Mouse (Mus musculus): ENCODE measurements at regions not wholly inside any gene's neighbourhood (a gene's known extent, or its start where the extent isn't known, plus 50 kb on each side); places are given as distances from the start of the nearest gene placed in this dataset.
A peak's percentile ranks its signal among the peaks of the same experiment; 100 is the strongest.

- Histone ChIP-seq H3K9ac (ENCODE audit: low read length) (no peak overlapping the region), H3K27me3 (ENCODE audit: control insufficient read depth, insufficient read depth, low read depth, low read length) (no peaks in the 10 kb centered on the region), H3K9me3 (ENCODE audit: control insufficient read depth, low read length) (peaks cover 4% of the 10 kb centered on the region), H3K4me2 (ENCODE audit: low read depth, low read length) (no peak overlapping the region), H3K36me3 (ENCODE audit: control insufficient read depth, insufficient read depth, low read length) (no peaks in the 10 kb centered on the region), H3K4me3 (ENCODE audit: low read length) (no peak overlapping the region), H3K4me1 (replicated peaks; ENCODE audit: control insufficient read depth, insufficient read depth, low read length) (no peaks in the 10 kb centered on the region), H3K27ac (ENCODE audit: low read length) (no peak overlapping the region)
- 81% methylated on average over 7 of the region's 7 CpGs for WGBS
- ATAC-seq (ENCODE audit: low read depth), result no peak
Observed at GRCm38 (mm10) chr17:45235401-45235800, 198.1 kb downstream of the Cdc5l start.

GRCm38 (mm10) chr17:45232874-45233273, 200.7 kb downstream of the Cdc5l start:
- H3K9ac ChIP-seq (ENCODE audit: low read length), result no peak overlapping the region
- ATAC-seq (ENCODE audit: low read depth), result no peak
- no peak overlapping the region for H3K4me3 ChIP-seq (ENCODE audit: low read length)
- no peak overlapping the region for H3K27ac ChIP-seq (ENCODE audit: low read length)
- H3K36me3 ChIP-seq (ENCODE audit: control insufficient read depth, insufficient read depth, low read length), result no peaks in the 10 kb centered on the region
- WGBS, result 61% methylated on average over 5 of the region's 5 CpGs
- H3K4me2 ChIP-seq (ENCODE audit: low read depth, low read length), result no peak overlapping the region
- H3K4me1 ChIP-seq (replicated peaks; ENCODE audit: control insufficient read depth, insufficient read depth, low read length), result no peaks in the 10 kb centered on the region
- peaks cover 4% of the 10 kb centered on the region for H3K9me3 ChIP-seq (ENCODE audit: control insufficient read depth, low read length)
- H3K27me3 ChIP-seq (ENCODE audit: control insufficient read depth, insufficient read depth, low read depth, low read length), result no peaks in the 10 kb centered on the region

GRCm38 (mm10) chr17:45227190-45227589, 206.3 kb downstream of the Cdc5l start:
- Histone ChIP-seq H3K4me2 (ENCODE audit: low read depth, low read length) (no peak overlapping the region), H3K27ac (ENCODE audit: low read length) (no peak overlapping the region), H3K36me3 (ENCODE audit: control insufficient read depth, insufficient read depth, low read length) (no peaks in the 10 kb centered on the region), H3K4me1 (replicated peaks; ENCODE audit: control insufficient read depth, insufficient read depth, low read length) (no peaks in the 10 kb centered on the region), H3K4me3 (ENCODE audit: low read length) (no peak overlapping the region), H3K27me3 (ENCODE audit: control insufficient read depth, insufficient read depth, low read depth, low read length) (no peaks in the 10 kb centered on the region), H3K9me3 (ENCODE audit: control insufficient read depth, low read length) (no peaks in the 10 kb centered on the region), H3K9ac (ENCODE audit: low read length) (no peak overlapping the region)
- 8% methylated on average over 1 of the region's 1 CpGs for WGBS
- 0 out of 2 replicates have a peak, but pooled peaks have one; percentile 15 for ATAC-seq (ENCODE audit: low read depth)

GRCm38 (mm10) chr17:45226486-45226885, 207.1 kb downstream of the Cdc5l start:
- Histone ChIP-seq H3K4me2 (ENCODE audit: low read depth, low read length) (no peak overlapping the region), H3K4me1 (replicated peaks; ENCODE audit: control insufficient read depth, insufficient read depth, low read length) (no peaks in the 10 kb centered on the region), H3K9me3 (ENCODE audit: control insufficient read depth, low read length) (no peaks in the 10 kb centered on the region), H3K27ac (ENCODE audit: low read length) (no peak overlapping the region), H3K27me3 (ENCODE audit: control insufficient read depth, insufficient read depth, low read depth, low read length) (no peaks in the 10 kb centered on the region), H3K4me3 (ENCODE audit: low read length) (no peak overlapping the region), H3K36me3 (ENCODE audit: control insufficient read depth, insufficient read depth, low read length) (no peaks in the 10 kb centered on the region), H3K9ac (ENCODE audit: low read length) (no peak overlapping the region)
- ATAC-seq (ENCODE audit: low read depth), result no peak
- WGBS, result 51% methylated on average over 6 of the region's 6 CpGs

GRCm38 (mm10) chr17:45221625-45222024, 211.9 kb downstream of the Cdc5l start:
- H3K9me3 ChIP-seq (ENCODE audit: control insufficient read depth, low read length), result no peaks in the 10 kb centered on the region
- H3K36me3 ChIP-seq (ENCODE audit: control insufficient read depth, insufficient read depth, low read length), result no peaks in the 10 kb centered on the region
- H3K27me3 ChIP-seq (ENCODE audit: control insufficient read depth, insufficient read depth, low read depth, low read length), result no peaks in the 10 kb centered on the region
- no peaks in the 10 kb centered on the region for H3K4me1 ChIP-seq (replicated peaks; ENCODE audit: control insufficient read depth, insufficient read depth, low read length)
- no peak for ATAC-seq (ENCODE audit: low read depth)
- 48% methylated on average over 10 of the region's 10 CpGs for WGBS
- H3K27ac ChIP-seq (ENCODE audit: low read length), result no peak overlapping the region
- H3K4me3 ChIP-seq (ENCODE audit: low read length), result no peak overlapping the region
- no peak overlapping the region for H3K4me2 ChIP-seq (ENCODE audit: low read depth, low read length)
- no peak overlapping the region for H3K9ac ChIP-seq (ENCODE audit: low read length)

GRCm38 (mm10) chr17:45217126-45217525, 216.4 kb downstream of the Cdc5l start:
- H3K36me3 ChIP-seq (ENCODE audit: control insufficient read depth, insufficient read depth, low read length), result no peaks in the 10 kb centered on the region
- no peak overlapping the region for H3K9ac ChIP-seq (ENCODE audit: low read length)
- no peak overlapping the region for H3K27ac ChIP-seq (ENCODE audit: low read length)
- no peak overlapping the region for H3K4me3 ChIP-seq (ENCODE audit: low read length)
- H3K27me3 ChIP-seq (ENCODE audit: control insufficient read depth, insufficient read depth, low read depth, low read length), result no peaks in the 10 kb centered on the region
- peaks cover 5% of the 10 kb centered on the region for H3K4me1 ChIP-seq (replicated peaks; ENCODE audit: control insufficient read depth, insufficient read depth, low read length)
- no peak for ATAC-seq (ENCODE audit: low read depth)
- H3K4me2 ChIP-seq (ENCODE audit: low read depth, low read length), result no peak overlapping the region
- H3K9me3 ChIP-seq (ENCODE audit: control insufficient read depth, low read length), result no peaks in the 10 kb centered on the region
- 77% methylated on average over 5 of the region's 5 CpGs for WGBS

- H3K27me3 ChIP-seq (ENCODE audit: control insufficient read depth, insufficient read depth, low read depth, low read length), result no peaks in the 10 kb centered on the region
- no peak overlapping the region for H3K27ac ChIP-seq (ENCODE audit: low read length)
- no peak overlapping the region for H3K4me2 ChIP-seq (ENCODE audit: low read depth, low read length)
- no peak overlapping the region for H3K4me3 ChIP-seq (ENCODE audit: low read length)
- no peak overlapping the region for H3K9ac ChIP-seq (ENCODE audit: low read length)
- peak; percentile 66; the same call in 1 of the 2 replicates for ATAC-seq (ENCODE audit: low read depth)
- no peaks in the 10 kb centered on the region; the same call in 1 of the 2 replicates for H3K9me3 ChIP-seq (ENCODE audit: control insufficient read depth, low read length)
- WGBS, result 52% methylated on average over 15 of the region's 15 CpGs
- peaks cover 5% of the 10 kb centered on the region for H3K4me1 ChIP-seq (replicated peaks; ENCODE audit: control insufficient read depth, insufficient read depth, low read length)
- H3K36me3 ChIP-seq (ENCODE audit: control insufficient read depth, insufficient read depth, low read length), result no peaks in the 10 kb centered on the region
Observed at GRCm38 (mm10) chr17:45215067-45216049, 218.2 kb downstream of the Cdc5l start.

GRCm38 (mm10) chr17:45210984-45211383, 222.6 kb downstream of the Cdc5l start:
- ATAC-seq (ENCODE audit: low read depth), result no peak
- Histone ChIP-seq H3K4me2 (ENCODE audit: low read depth, low read length) (no peak overlapping the region), H3K9me3 (ENCODE audit: control insufficient read depth, low read length) (no peaks in the 10 kb centered on the region; the same call in 1 of the 2 replicates), H3K27me3 (ENCODE audit: control insufficient read depth, insufficient read depth, low read depth, low read length) (no peaks in the 10 kb centered on the region), H3K9ac (ENCODE audit: low read length) (no peak overlapping the region), H3K4me1 (replicated peaks; ENCODE audit: control insufficient read depth, insufficient read depth, low read length) (peaks cover 5% of the 10 kb centered on the region), H3K4me3 (ENCODE audit: low read length) (no peak overlapping the region), H3K27ac (ENCODE audit: low read length) (no peak overlapping the region), H3K36me3 (ENCODE audit: control insufficient read depth, insufficient read depth, low read length) (no peaks in the 10 kb centered on the region)
- 74% methylated on average over 2 of the region's 2 CpGs for WGBS

GRCm38 (mm10) chr17:45209387-45209663, 224.2 kb downstream of the Cdc5l start:
- no peaks in the 10 kb centered on the region for H3K27me3 ChIP-seq (ENCODE audit: control insufficient read depth, insufficient read depth, low read depth, low read length)
- no peaks in the 10 kb centered on the region for H3K4me1 ChIP-seq (replicated peaks; ENCODE audit: control insufficient read depth, insufficient read depth, low read length)
- H3K27ac ChIP-seq (ENCODE audit: low read length), result no peak overlapping the region
- no peak overlapping the region for H3K9ac ChIP-seq (ENCODE audit: low read length)
- WGBS, result 68% methylated on average over 3 of the region's 3 CpGs
- no peak overlapping the region for H3K4me2 ChIP-seq (ENCODE audit: low read depth, low read length)
- H3K36me3 ChIP-seq (ENCODE audit: control insufficient read depth, insufficient read depth, low read length), result no peaks in the 10 kb centered on the region
- ATAC-seq (ENCODE audit: low read depth), result no peak
- H3K9me3 ChIP-seq (ENCODE audit: control insufficient read depth, low read length), result no peaks in the 10 kb centered on the region; the same call in 1 of the 2 replicates
- H3K4me3 ChIP-seq (ENCODE audit: low read length), result no peak overlapping the region
